Mouse (Mus musculus) fibroblast of lung, adult 2 months (primary cell): ENCODE measurements around the gene Tmco1.

Source experiments
- DNase-seq: peaks from one replicate; pipeline ENCODE4 v3.0.0-alpha.2; 2011; ENCODE audit warnings: low read depth

The Tmco1 gene

DNA sequence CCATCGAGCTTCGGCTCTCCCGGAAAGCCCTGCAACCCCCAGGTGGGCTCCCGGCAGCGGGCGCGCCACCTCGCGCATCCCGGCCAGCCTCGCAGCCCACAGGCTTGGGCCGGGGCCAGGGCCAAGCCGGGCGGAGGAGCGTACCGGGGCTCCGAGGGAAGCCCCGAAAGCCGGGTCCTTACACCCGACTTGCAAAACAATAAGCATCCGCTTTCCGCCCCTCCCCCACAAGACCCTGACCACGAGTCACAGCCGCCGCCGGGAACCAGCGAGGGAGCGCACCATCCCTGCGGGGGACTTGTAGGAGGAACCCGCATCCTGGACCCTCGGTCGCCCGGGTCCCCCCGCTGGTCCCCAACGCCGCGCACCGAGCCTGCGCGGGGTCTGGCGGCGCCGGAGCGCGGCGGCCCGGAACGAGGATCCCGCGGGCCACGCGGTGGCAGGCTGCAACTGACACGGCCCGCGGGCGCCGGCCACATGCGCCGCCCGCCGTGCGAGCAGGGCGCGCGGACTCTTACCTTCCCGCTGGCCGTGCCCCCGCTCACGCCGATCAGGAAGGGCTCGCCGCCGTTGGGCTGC lies 23.8 kb upstream of the Tmco1 start:
- no peak for DNase-seq

DNA sequence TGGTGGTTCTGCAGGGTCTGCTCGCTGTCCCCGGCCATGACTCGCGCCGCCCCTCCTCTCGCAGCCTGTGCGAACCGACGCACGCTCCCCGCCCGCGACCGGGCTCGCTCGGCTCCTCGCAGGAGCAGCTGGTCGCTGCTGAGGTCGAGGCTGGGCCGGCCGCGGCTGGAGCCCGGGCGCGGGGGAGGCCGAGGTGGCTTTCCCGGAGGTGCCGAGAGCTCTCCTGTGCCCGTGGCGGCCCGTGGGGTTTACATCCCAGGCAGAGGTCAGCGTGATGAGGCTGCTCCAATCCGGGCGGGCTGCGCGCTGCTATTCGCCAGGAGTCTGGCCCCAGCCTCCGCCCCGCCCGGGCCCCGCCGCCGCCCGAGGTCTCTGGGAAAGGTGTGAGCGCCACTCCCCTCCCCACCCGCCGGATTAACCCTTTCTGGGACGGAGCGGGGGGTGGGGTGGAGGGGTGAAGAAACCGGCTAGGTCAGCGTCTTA lies 23.3 kb upstream of the Tmco1 start:
- no peak for DNase-seq

- no peak for DNase-seq
Measured at GRCm38 (mm10) chr1:167285320-167285355, 23.0 kb upstream of the Tmco1 start, which contains the start of gene Uck2. Gene Uck2 (minus strand): TSS chr1:167285320.

GRCm38 (mm10) chr1:167285356-167285755 lies 22.8 kb upstream of the Tmco1 start:
- no peak for DNase-seq

- DNase-seq: no peak
Measured at GRCm38 (mm10) chr1:167287156-167287555, 21.0 kb upstream of the Tmco1 start.

- DNase-seq: no peak
Measured at GRCm38 (mm10) chr1:167288665-167289538, 19.3 kb upstream of the Tmco1 start.

DNA sequence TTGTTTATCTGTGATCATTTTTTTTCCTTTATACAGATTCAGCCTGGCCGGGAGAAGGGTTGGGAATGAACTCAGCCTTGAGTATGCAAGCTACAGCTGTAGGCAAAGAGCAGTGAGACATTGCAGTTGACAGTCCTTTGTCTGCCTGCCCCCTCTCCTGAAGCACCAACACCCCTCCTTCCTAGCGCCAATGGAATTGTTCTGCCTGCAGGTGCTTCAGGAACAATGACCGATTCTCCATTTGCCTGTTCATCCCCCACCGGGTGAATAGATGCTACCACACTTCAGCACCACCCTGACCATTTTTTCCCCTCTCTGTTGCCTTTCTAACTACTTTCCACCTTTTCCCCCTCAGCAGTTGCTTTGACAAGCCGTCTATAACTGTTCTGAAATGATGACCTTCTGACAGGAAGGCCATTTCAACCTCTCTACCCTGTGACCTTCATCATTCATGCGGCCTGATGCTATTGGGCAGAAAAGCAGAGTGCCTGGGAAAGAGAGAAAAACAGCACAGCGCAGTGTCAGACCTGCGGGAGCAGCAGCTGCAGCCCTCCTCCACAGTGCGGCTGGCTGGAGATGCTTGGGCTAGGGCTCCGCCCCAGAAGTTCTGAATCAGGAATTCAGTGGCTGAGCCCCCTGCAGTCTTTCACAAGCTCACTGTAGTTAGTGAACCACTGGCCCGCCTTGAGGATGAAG lies 18.5 kb upstream of the Tmco1 start:
- no peak for DNase-seq

- no peak for DNase-seq
Measured at GRCm38 (mm10) chr1:167290263-167290592, 17.9 kb upstream of the Tmco1 start.

GRCm38 (mm10) chr1:167291610-167292009 lies 16.6 kb upstream of the Tmco1 start:
- no peak for DNase-seq

DNA sequence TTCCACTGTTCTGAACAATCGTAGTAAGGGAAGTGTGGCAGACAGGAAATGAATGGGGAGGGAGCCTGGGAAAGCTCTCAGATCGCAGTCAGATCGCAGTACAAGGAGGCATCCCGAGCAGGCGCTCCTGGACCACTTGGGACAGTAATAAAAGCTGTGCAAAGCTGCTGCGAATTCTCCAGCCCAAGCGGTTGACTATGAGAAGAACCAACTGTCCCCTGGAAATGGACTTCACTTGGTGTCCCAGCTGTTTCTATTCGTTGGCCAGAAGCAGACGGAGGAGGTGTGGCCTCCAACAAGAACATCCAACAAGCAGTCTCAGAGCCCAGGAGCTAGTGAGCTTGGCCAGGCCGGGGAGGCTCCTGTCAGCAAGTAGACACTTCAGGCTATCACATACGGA lies 15.7 kb upstream of the Tmco1 start:
- no peak for DNase-seq

DNA sequence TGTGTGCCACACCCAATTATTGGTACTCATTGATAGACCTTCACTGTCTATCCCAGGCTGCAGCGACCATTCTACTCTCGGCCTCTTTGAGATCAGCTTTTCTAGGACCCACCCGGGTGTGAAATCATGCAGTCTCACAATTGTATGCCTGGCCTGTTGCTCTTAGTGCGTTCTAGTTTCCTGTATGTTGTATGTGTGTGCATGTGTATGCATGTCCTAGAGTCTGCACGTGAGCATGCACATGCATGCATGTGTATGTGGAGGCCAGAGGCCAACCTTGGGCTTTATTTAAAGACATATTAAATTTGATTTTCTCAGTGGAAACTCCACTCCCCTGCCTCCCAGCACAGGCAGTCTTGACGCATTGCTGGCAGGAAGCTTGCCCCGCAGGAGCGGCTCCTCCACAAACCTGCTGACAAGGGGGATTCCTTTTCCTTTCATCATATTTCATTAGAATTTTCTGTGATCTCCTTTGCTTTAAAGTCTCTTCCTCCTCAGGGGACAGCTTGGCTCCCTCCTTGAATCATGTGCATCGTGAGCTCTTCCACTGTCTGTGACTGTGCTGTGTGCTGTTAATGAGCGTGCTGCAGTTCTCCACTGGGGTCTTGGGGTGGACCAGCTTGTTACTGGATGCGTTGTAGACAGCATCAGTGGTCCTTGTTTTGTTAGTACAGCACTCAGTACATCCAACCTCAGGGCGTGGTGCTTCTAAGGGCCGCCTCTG lies 12.3 kb upstream of the Tmco1 start:
- DNase-seq: no peak

- DNase-seq: no peak
Measured at GRCm38 (mm10) chr1:167300122-167300521, 8.1 kb upstream of the Tmco1 start.

DNA sequence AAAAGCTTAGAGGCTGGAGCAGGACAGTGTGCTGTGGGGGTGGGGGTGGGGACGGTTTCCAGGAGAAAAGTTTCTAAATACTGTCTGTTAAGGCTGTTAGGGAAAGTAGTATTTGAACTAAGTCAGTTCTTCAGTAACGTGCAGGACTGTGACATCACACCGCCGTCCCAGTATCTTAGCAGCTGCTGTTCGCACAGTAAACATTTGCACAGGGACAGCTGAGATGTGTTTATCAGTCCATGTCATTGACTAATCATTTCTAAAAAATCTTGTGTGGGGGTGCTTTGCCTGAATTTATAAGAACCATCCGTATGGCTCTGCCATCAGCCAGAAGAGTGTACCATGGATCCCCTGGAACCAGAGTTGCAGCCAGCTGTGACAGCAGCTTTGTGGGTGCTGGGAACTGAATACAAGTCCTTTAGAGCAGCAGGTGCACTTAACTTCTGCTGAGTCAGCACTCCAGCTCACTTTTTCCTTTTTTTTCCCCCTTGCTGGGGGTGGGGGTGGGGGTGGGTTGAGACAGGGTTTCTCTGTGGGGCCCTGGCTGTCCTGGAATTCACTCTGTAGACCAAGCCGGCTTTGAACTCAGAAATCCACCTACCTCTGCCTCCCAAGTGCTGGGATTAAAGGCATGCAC lies 2.6 kb upstream of the Tmco1 start:
- no peak for DNase-seq

- DNase-seq: no peak
Measured at GRCm38 (mm10) chr1:167306451-167307240, 1.5 kb upstream of the Tmco1 start.

- no peak for DNase-seq
Measured at GRCm38 (mm10) chr1:167307674-167308073, 504 bp upstream of the Tmco1 start.

- no peak for DNase-seq
Measured at GRCm38 (mm10) chr1:167312367-167312766, 4.2 kb downstream of the Tmco1 start.

- no peak for DNase-seq
Measured at GRCm38 (mm10) chr1:167313220-167313619, 5.0 kb downstream of the Tmco1 start.

GRCm38 (mm10) chr1:167321691-167322090 lies 13.5 kb downstream of the Tmco1 start:
- no peak for DNase-seq

- no peak for DNase-seq
Measured at GRCm38 (mm10) chr1:167328776-167329175, 20.6 kb downstream of the Tmco1 start.

DNA sequence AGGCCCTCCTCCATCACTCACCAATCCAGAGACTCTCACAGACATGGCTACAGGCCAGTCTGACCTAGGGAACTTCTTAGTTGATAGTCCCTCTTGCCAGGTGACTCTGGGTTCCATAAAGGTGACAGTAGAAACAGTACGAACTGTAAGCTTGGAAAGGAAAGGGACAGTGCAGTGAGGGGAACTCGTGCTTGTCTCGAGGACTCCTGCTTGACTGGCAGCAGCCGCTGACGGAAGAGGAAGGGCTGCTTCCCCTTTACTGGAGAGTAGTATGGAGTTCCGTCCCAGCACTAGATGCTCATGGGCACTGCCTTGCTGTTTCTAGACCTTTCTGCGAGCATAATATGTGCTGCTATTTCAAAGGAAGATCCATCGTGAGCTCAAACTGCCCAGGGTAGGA lies 22.9 kb downstream of the Tmco1 start:
- no peak for DNase-seq

DNA sequence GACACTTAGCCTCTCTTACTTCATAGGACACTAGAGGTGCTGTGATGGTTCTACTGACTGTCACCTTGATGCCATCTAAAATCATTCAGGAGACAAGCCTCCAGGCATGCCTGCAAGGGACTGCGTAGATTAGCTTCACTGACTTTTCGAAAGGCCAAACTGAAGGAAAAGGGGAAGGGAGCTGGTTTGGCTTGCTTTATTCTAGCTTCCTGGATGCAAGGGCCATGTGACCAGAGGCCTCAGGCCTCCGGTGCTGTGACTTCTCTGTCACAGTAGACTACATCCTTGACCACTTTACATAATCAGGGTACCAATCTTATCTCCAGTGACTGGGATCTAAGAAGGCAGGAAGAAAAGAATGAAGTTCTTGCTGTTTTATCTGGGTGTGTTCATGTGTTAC lies 28.2 kb downstream of the Tmco1 start:
- no peak for DNase-seq
